Mouse (Mus musculus) MN1 (cell line): ENCODE measurements around the gene Fgfr2.
"Not testable (repeated sequence)": the region's sequence is repeated elsewhere in the genome, so short reads cannot be mapped to it uniquely, and the experiment has no call there.

ENCODE experiments used
- DNase-seq: peaks from one replicate; pipeline ENCODE4 v3.0.0-alpha.2; 2016; ENCODE audit warnings: low spot score

Gene Fgfr2

GRCm38 (mm10) chr7:130479003-130479402 lies 2644.1 kb downstream of the Fgfr2 start:
- not testable (repeated sequence) for DNase-seq

- peak; percentile 52 for DNase-seq
These were observed 2647.2 kb downstream of the Fgfr2 start for GRCm38 (mm10) chr7:130475970-130476369.

- DNase-seq = no peak
These were observed 2649.3 kb downstream of the Fgfr2 start for GRCm38 (mm10) chr7:130473881-130474280.

GRCm38 (mm10) chr7:130472683-130473082 lies 2650.5 kb downstream of the Fgfr2 start:
- no peak for DNase-seq

GRCm38 (mm10) chr7:130471045-130471444 lies 2652.1 kb downstream of the Fgfr2 start:
- no peak for DNase-seq

GRCm38 (mm10) chr7:130455587-130456246 lies 2667.4 kb downstream of the Fgfr2 start:
- DNase-seq = no peak

GRCm38 (mm10) chr7:130454226-130454625 lies 2668.9 kb downstream of the Fgfr2 start:
- no peak for DNase-seq

GRCm38 (mm10) chr7:130435776-130436175 lies 2687.4 kb downstream of the Fgfr2 start:
- no peak for DNase-seq

GRCm38 (mm10) chr7:130432141-130432540 lies 2691.0 kb downstream of the Fgfr2 start:
- no peak for DNase-seq

GRCm38 (mm10) chr7:130426586-130426985 lies 2696.6 kb downstream of the Fgfr2 start:
- DNase-seq = no peak

- no peak for DNase-seq
These were observed 2697.2 kb downstream of the Fgfr2 start for GRCm38 (mm10) chr7:130425991-130426390.

GRCm38 (mm10) chr7:130419961-130420360 lies 2703.2 kb downstream of the Fgfr2 start:
- no peak for DNase-seq

GRCm38 (mm10) chr7:130407622-130408021 lies 2715.5 kb downstream of the Fgfr2 start:
- DNase-seq = no peak

- no peak for DNase-seq
These were observed 2719.8 kb downstream of the Fgfr2 start for GRCm38 (mm10) chr7:130403346-130403745.

GRCm38 (mm10) chr7:130394697-130395096 lies 2728.5 kb downstream of the Fgfr2 start:
- DNase-seq = no peak

GRCm38 (mm10) chr7:130390060-130390459 lies 2733.1 kb downstream of the Fgfr2 start:
- not testable (repeated sequence) for DNase-seq

- DNase-seq = no peak
These were observed 2736.8 kb downstream of the Fgfr2 start for GRCm38 (mm10) chr7:130386308-130386707.

- DNase-seq = no peak
These were observed 2737.3 kb downstream of the Fgfr2 start for GRCm38 (mm10) chr7:130385732-130386294.

GRCm38 (mm10) chr7:130382126-130382525 lies 2741.0 kb downstream of the Fgfr2 start:
- DNase-seq = no peak

GRCm38 (mm10) chr7:130381387-130381951 lies 2741.7 kb downstream of the Fgfr2 start:
- no peak for DNase-seq

- no peak for DNase-seq
These were observed 2742.3 kb downstream of the Fgfr2 start for GRCm38 (mm10) chr7:130380769-130381355.

GRCm38 (mm10) chr7:130380367-130380766 lies 2742.8 kb downstream of the Fgfr2 start:
- DNase-seq = no peak

GRCm38 (mm10) chr7:130379886-130380285 lies 2743.3 kb downstream of the Fgfr2 start:
- no peak for DNase-seq
